Mouse (Mus musculus) C2C12 (cell line): Measurements from ENCODE around the gene Nr4a3. TPM values are rescaled to one million over a fixed set of nuclear protein-coding genes. Genes with fewer than 3 reads are reported as not detected.

Experiments used
- H3K27me3 ChIP-seq: one replicate; pipeline ENCODE4 v1.6.1; 2011; ENCODE audit not compliant: control insufficient read depth, insufficient read depth, insufficient read length
- H3K36me3 ChIP-seq: one replicate; pipeline ENCODE4 v1.6.1; 2011; ENCODE audit not compliant: control insufficient read depth, insufficient read depth
- H3K4me3 ChIP-seq: one replicate; pipeline ENCODE4 v1.5.1; 2011; ENCODE audit warnings: mild to moderate bottlenecking, control low read depth; ENCODE audit not compliant: poor library complexity, insufficient read depth, severe bottlenecking
- H3K79me2 ChIP-seq: one replicate; pipeline ENCODE4 v1.6.1; 2011; ENCODE audit not compliant: control insufficient read depth, insufficient read depth
- H3K79me3 ChIP-seq: one replicate; pipeline ENCODE4 v1.6.1; 2011; ENCODE audit warnings: low read depth, control low read depth
- H3ac ChIP-seq: one replicate; pipeline ENCODE3; 2011; ENCODE audit warnings: low read depth; ENCODE audit not compliant: control insufficient read depth, insufficient read length
- CEBPB ChIP-seq: IDR thresholded peaks from one replicate; pipeline ENCODE4 v1.6.1; 2011; ENCODE audit warnings: low read depth, mild to moderate bottlenecking, control low read depth, moderate library complexity
- CTCF ChIP-seq: IDR thresholded peaks from one replicate; pipeline ENCODE4 v1.5.1; 2011; ENCODE audit not compliant: control insufficient read depth, insufficient read depth, insufficient read length
- FOSL1 ChIP-seq: IDR thresholded peaks from one replicate; pipeline ENCODE4 v1.8.0; 2011; ENCODE audit warnings: mild to moderate bottlenecking, low read length; ENCODE audit not compliant: poor library complexity, insufficient read depth, severe bottlenecking
- MAX ChIP-seq: IDR thresholded peaks from one replicate; pipeline ENCODE4 v1.6.1; 2011; ENCODE audit warnings: mild to moderate bottlenecking, control low read depth
- MYOD1 ChIP-seq: IDR thresholded peaks from one replicate; pipeline ENCODE4 v1.6.1; 2011; ENCODE audit warnings: low read depth; ENCODE audit not compliant: control insufficient read depth, insufficient read length
- MYOG ChIP-seq: IDR thresholded peaks from one replicate; pipeline ENCODE4 v1.6.1; 2011; ENCODE audit not compliant: control insufficient read depth, insufficient read length; ENCODE audit errors: extremely low read depth
- USF1 ChIP-seq: IDR thresholded peaks from one replicate; pipeline ENCODE4 v1.6.1; 2011; ENCODE audit warnings: low read depth, mild to moderate bottlenecking, control low read depth, moderate library complexity
- polyA plus RNA-seq: library from polyadenylated mRNA; unstranded; fragments of >200 nt; fragmentation: generic; extraction: Trizol; gene quantifications from one replicate; pipeline ENCODE4 v1.2.1, GENCODE M21; 2012; ENCODE audit warnings: missing spikeins

Nr4a3 gene
- polyA plus RNA-seq, 1 experiment: 0.18 TPM

- Histone ChIP-seq H3ac (peak overlapping the region; percentile 80), H3K27me3 (peaks cover 3% of the 10 kb centered on the region), H3K79me2 (no peaks in the 10 kb centered on the region), H3K4me3 (peak overlapping the region; percentile 51), H3K79me3 (no peaks in the 10 kb centered on the region), H3K36me3 (no peaks in the 10 kb centered on the region)
- TF ChIP-seq MAX (peak; percentile 18), CEBPB (peak; percentile 20), FOSL1 (no peak), CTCF (peak; percentile 44)
Observed at GRCm38 (mm10) chr4:48042786-48043701, 1.9 kb upstream of the Nr4a3 start.

- no peak for TF ChIP-seq MYOD1
- TF ChIP-seq MAX: peak; percentile 59
- Histone ChIP-seq H3K4me3 (peak overlapping the region; percentile 40), H3K36me3 (no peaks in the 10 kb centered on the region), H3K79me2 (no peaks in the 10 kb centered on the region), H3ac (peak overlapping the region; percentile 65), H3K79me3 (no peaks in the 10 kb centered on the region), H3K27me3 (peaks cover 11% of the 10 kb centered on the region)
Observed at GRCm38 (mm10) chr4:48044141-48044490, 837 bp upstream of the Nr4a3 start.

- peaks cover 14% of the 10 kb centered on the region for H3K27me3 ChIP-seq
- H3K79me3 ChIP-seq: no peaks in the 10 kb centered on the region
- TF ChIP-seq CTCF (no peak), MYOG (no peak), FOSL1 (no peak), CEBPB (no peak)
- no peaks in the 10 kb centered on the region for H3K36me3 ChIP-seq
- no peaks in the 10 kb centered on the region for H3K79me2 ChIP-seq
- H3ac ChIP-seq: peak overlapping the region; percentile 65
- peak overlapping the region; percentile 40 for H3K4me3 ChIP-seq
Observed at GRCm38 (mm10) chr4:48045281-48045720, 348 bp downstream of the Nr4a3 start.

- Histone ChIP-seq H3K27me3 (peaks cover 14% of the 10 kb centered on the region), H3ac (peak overlapping the region; percentile 40), H3K36me3 (no peaks in the 10 kb centered on the region), H3K79me3 (no peaks in the 10 kb centered on the region), H3K79me2 (no peaks in the 10 kb centered on the region), H3K4me3 (peak overlapping the region; percentile 40)
- TF ChIP-seq MYOD1 (no peak), CEBPB (no peak), MYOG (no peak), FOSL1 (no peak), USF1 (no peak), CTCF (no peak), MAX (no peak)
Observed at GRCm38 (mm10) chr4:48045721-48046460, 938 bp downstream of the Nr4a3 start.

GRCm38 (mm10) chr4:48046461-48046901, 1.5 kb downstream of the Nr4a3 start:
- Histone ChIP-seq H3K79me2 (no peaks in the 10 kb centered on the region), H3K4me3 (peak overlapping the region; percentile 6), H3K27me3 (peaks cover 19% of the 10 kb centered on the region), H3ac (peak overlapping the region; percentile 40), H3K36me3 (no peaks in the 10 kb centered on the region), H3K79me3 (no peaks in the 10 kb centered on the region)
- TF ChIP-seq USF1: no peak
- no peak for TF ChIP-seq CTCF
- no peak for TF ChIP-seq MAX
- TF ChIP-seq MYOD1: no peak
- no peak for TF ChIP-seq MYOG
